Mouse (Mus musculus) heart, embryonic 16.5 days (tissue): ENCODE data around the gene Chmp6. TPM values are rescaled to one million over a fixed set of nuclear protein-coding genes. Genes with fewer than 3 reads are reported as not detected.

Experiments
- ATAC-seq: fragments of 200-750 bp; cut with Nextera tagmentation; replicated peaks from 2 replicates; pipeline ENCODE4 v1.8.0; 2017; ENCODE audit warnings: moderate number of reproducible peaks; ENCODE audit not compliant: insufficient read depth, low FRiP score; ENCODE audit errors: extremely low read depth
- H3K27ac ChIP-seq: fragments of 300-500 bp; sonication (generic); 2 replicates; pipeline ENCODE4 v1.5.1; 2014; ENCODE audit warnings: mild to moderate bottlenecking, low read length, control low read depth, moderate library complexity
- H3K27me3 ChIP-seq: fragments of 300-500 bp; sonication (generic); 2 replicates; pipeline ENCODE4 v1.6.1; 2014; ENCODE audit warnings: low read length, mixed read lengths; ENCODE audit not compliant: control insufficient read depth, insufficient read depth
- H3K36me3 ChIP-seq: fragments of 300-500 bp; sonication (generic); 2 replicates; pipeline ENCODE4 v1.6.1; 2014; ENCODE audit not compliant: control insufficient read depth, insufficient read depth
- H3K4me1 ChIP-seq: fragments of 300-500 bp; sonication (generic); 2 replicates; pipeline ENCODE4 v1.6.1; 2014; ENCODE audit warnings: low read length, mixed read lengths; ENCODE audit not compliant: control insufficient read depth, insufficient read depth
- H3K4me2 ChIP-seq: fragments of 300-500 bp; sonication (generic); 2 replicates; pipeline ENCODE4 v1.6.1; 2014; ENCODE audit warnings: low read depth, mild to moderate bottlenecking, control low read depth, low read length
- H3K4me3 ChIP-seq: fragments of 300-500 bp; sonication (generic); 2 replicates; pipeline ENCODE4 v1.5.1; 2014; ENCODE audit warnings: mild to moderate bottlenecking, control low read depth, low read length
- H3K9ac ChIP-seq: fragments of 300-500 bp; sonication (generic); 2 replicates; pipeline ENCODE4 v1.6.1; 2014; ENCODE audit warnings: low read length, control low read depth
- H3K9me3 ChIP-seq: fragments of 300-500 bp; sonication (generic); replicated peaks from 2 replicates; pipeline ENCODE4 v1.6.1; 2016; ENCODE audit warnings: low read length; ENCODE audit not compliant: control insufficient read depth
- WGBS: fragments of 180-500 bp; shearing (Covaris S2); extraction: QIAGEN DNeasy Blood & Tissue Kit; methylation state at CpG from one replicate; pipeline ENCODE4 v1.1.7; 2014; 5-methylcytosine and 5-hydroxymethylcytosine counted together
- polyA plus RNA-seq: library from polyadenylated mRNA; unstranded; fragments of >200 nt; fragmentation: Nextera tagmentation; extraction: Ambion mirVana; gene quantifications from 2 replicates; pipeline ENCODE4 v1.2.1, GENCODE M21; 2015

Chmp6 gene
- polyA plus RNA-seq, 1 experiment from 2014 or later: 69.8 TPM

GRCm38 (mm10) chr11:119954233-119954632, 41.0 kb downstream of the Chmp6 start:
- 50% methylated on average over 4 of the region's 4 CpGs for WGBS
- Histone ChIP-seq H3K36me3 (no peaks in the 10 kb centered on the region), H3K27ac (no peak overlapping the region)

DNA sequence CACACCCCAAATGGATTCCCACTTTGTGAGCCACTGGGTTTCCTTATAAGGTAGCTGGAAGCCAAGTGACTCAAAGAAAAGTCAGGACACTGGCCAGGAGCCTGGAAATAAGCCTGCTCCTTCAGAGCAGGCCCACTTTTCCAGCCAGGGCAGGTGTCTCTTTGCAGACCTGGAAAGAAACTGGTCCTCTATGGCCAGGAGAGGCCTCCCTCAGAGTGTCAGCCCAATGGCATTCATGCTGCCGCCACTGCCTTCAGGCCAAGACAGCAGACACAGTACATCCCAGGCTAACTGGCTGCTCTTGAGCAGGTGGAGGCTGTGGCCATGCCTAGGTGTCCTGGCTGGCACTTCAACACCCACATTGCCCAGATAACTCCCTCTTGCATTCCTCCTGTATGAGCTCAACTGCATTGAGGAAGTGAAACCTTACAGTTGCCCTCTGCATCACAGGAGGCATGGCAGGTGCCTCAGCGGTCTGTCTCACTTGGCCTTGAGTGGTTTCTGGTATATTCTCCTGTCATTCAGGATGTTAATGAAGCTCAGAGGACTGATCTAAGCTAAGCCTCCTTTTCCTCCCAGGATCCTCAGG, 41.6 kb downstream of the Chmp6 start:
- Histone ChIP-seq H3K9me3 (no peaks in the 10 kb centered on the region), H3K4me3 (no peak overlapping the region), H3K27ac (peak overlapping the region; percentile 48), H3K9ac (no peak overlapping the region), H3K4me1 (peaks cover 46% of the 10 kb centered on the region), H3K36me3 (no peaks in the 10 kb centered on the region), H3K4me2 (no peak overlapping the region), H3K27me3 (no peaks in the 10 kb centered on the region)
- 27% methylated on average over 2 of the region's 2 CpGs for WGBS
- no peak for ATAC-seq

More at GRCm38 (mm10) chr11:119954233-119954632, 41.0 kb downstream of the Chmp6 start:
- Histone ChIP-seq H3K4me1 (peaks cover 49% of the 10 kb centered on the region), H3K27me3 (no peaks in the 10 kb centered on the region), H3K4me2 (no peak overlapping the region), H3K9ac (no peak overlapping the region), H3K4me3 (no peak overlapping the region), H3K9me3 (no peaks in the 10 kb centered on the region)
- ATAC-seq: no peak

GRCm38 (mm10) chr11:119955432-119955831, 42.2 kb downstream of the Chmp6 start:
- ATAC-seq: peak; percentile 37; the same call in 1 of the 2 replicates
- 46% methylated on average over 3 of the region's 3 CpGs for WGBS
- Histone ChIP-seq H3K9ac (no peak overlapping the region), H3K27ac (peak overlapping the region; percentile 56), H3K27me3 (no peaks in the 10 kb centered on the region), H3K4me1 (peaks cover 46% of the 10 kb centered on the region), H3K36me3 (no peaks in the 10 kb centered on the region), H3K4me3 (no peak overlapping the region), H3K4me2 (no peak overlapping the region), H3K9me3 (no peaks in the 10 kb centered on the region)

DNA sequence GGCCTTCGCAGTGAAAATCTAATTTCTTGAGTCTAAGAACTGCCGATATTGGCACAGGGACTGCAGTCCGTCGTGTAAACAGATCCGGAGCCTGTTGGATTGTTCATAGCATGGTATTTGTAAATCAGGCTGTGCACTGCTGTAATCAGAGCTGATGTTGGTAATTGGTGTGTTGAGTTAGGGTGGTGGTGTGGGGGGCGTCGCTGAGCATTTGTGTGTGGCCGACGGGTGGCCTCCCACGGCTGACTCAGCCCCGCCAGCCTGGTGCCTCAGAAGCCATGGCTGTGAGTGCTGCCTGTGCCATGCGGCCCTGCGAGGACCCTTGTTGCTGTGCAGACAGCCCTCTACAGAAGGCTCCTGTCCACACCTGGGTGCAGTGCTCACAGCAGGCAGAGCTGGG, 43.3 kb downstream of the Chmp6 start:
- H3K4me3 ChIP-seq: no peak overlapping the region
- H3K27ac ChIP-seq: no peak overlapping the region
- H3K4me2 ChIP-seq: no peak overlapping the region
- no peaks in the 10 kb centered on the region for H3K36me3 ChIP-seq
- no peaks in the 10 kb centered on the region for H3K27me3 ChIP-seq
- no peak overlapping the region for H3K9ac ChIP-seq
- peaks cover 45% of the 10 kb centered on the region for H3K4me1 ChIP-seq
- ATAC-seq: no peak
- no peaks in the 10 kb centered on the region for H3K9me3 ChIP-seq
- WGBS: 84% methylated on average over 13 of the region's 13 CpGs

- Histone ChIP-seq H3K4me1 (peaks cover 22% of the 10 kb centered on the region), H3K27ac (no peak overlapping the region)
- no peak for ATAC-seq
These were observed 45.6 kb downstream of the Chmp6 start for GRCm38 (mm10) chr11:119958856-119959255.

DNA sequence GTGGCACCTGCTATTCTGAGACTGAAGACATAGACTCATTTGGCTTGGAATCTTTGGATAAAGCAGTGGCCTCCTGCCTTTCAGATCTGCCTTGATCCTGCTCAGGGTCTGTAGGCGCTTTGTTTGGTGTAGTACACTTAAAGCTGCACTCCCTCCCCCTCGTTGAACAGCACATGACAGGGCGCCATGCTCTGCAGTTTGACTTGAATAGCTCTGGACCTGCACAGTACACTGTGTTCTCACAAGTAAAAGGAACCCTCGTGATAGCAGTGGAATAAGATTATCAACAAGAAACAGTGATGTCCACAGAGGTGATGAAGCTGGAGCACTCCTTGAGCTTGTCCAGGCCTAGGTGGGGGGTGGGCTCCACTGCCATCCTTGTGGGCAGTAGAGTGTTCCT, 46.5 kb downstream of the Chmp6 start:
- peaks cover 15% of the 10 kb centered on the region for H3K4me1 ChIP-seq
- 55% methylated on average over 4 of the region's 4 CpGs for WGBS
- H3K9me3 ChIP-seq: no peaks in the 10 kb centered on the region
- no peak overlapping the region for H3K4me2 ChIP-seq
- no peak; the same call in 1 of the 2 replicates for ATAC-seq
- no peaks in the 10 kb centered on the region for H3K36me3 ChIP-seq
- no peak overlapping the region for H3K27ac ChIP-seq
- no peaks in the 10 kb centered on the region for H3K27me3 ChIP-seq
- H3K4me3 ChIP-seq: no peak overlapping the region
- no peak overlapping the region for H3K9ac ChIP-seq

More at GRCm38 (mm10) chr11:119958856-119959255, 45.6 kb downstream of the Chmp6 start:
- no peaks in the 10 kb centered on the region for H3K9me3 ChIP-seq
- no peak overlapping the region for H3K4me3 ChIP-seq
- no peak overlapping the region for H3K9ac ChIP-seq
- H3K36me3 ChIP-seq: no peaks in the 10 kb centered on the region
- 81% methylated on average over 7 of the region's 7 CpGs for WGBS
- no peaks in the 10 kb centered on the region for H3K27me3 ChIP-seq
- no peak overlapping the region for H3K4me2 ChIP-seq

DNA sequence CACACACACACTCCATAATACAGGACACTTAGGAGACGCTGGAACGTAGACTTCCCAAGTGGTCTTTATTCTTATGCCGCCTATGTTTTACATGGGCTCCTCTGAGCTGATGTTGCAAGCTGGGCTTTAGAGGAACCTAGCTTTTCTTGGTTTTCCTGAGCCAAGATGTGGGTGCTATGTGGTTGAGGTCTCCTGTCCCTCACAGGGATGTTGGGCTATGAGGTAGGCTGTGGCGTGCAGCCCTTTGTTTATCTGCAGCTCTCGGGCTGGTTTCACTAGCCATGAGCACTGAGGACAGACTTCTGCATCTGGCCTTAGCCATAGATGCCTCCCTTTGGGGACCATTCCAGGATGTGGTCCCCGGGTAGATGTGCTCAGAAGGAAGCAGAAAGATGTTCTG, 47.4 kb downstream of the Chmp6 start:
- Histone ChIP-seq H3K9me3 (no peaks in the 10 kb centered on the region), H3K4me3 (no peak overlapping the region), H3K27ac (no peak overlapping the region), H3K27me3 (no peaks in the 10 kb centered on the region), H3K4me2 (no peak overlapping the region), H3K9ac (no peak overlapping the region), H3K4me1 (peaks cover 7% of the 10 kb centered on the region), H3K36me3 (no peaks in the 10 kb centered on the region)
- 84% methylated on average over 6 of the region's 6 CpGs for WGBS
- no peak for ATAC-seq

GRCm38 (mm10) chr11:119961511-119961910, 48.3 kb downstream of the Chmp6 start:
- no peak for ATAC-seq
- no peaks in the 10 kb centered on the region for H3K4me1 ChIP-seq
- no peaks in the 10 kb centered on the region for H3K36me3 ChIP-seq
- no peak overlapping the region for H3K27ac ChIP-seq
- H3K9ac ChIP-seq: no peak overlapping the region
- no peak overlapping the region for H3K4me3 ChIP-seq
- no peak overlapping the region for H3K4me2 ChIP-seq
- no peaks in the 10 kb centered on the region for H3K9me3 ChIP-seq
- 62% methylated on average over 3 of the region's 3 CpGs for WGBS
- H3K27me3 ChIP-seq: no peaks in the 10 kb centered on the region

GRCm38 (mm10) chr11:119965053-119965452, 51.8 kb downstream of the Chmp6 start:
- 44% methylated on average over 9 of the region's 9 CpGs for WGBS

More at GRCm38 (mm10) chr11:119965053-119965452, 51.8 kb downstream of the Chmp6 start:
- no peak overlapping the region for H3K9ac ChIP-seq
- H3K4me1 ChIP-seq: no peaks in the 10 kb centered on the region
- H3K9me3 ChIP-seq: no peaks in the 10 kb centered on the region
- no peaks in the 10 kb centered on the region for H3K27me3 ChIP-seq
- no peak overlapping the region for H3K4me2 ChIP-seq
- no peak overlapping the region for H3K27ac ChIP-seq
- no peaks in the 10 kb centered on the region for H3K36me3 ChIP-seq
- H3K4me3 ChIP-seq: no peak overlapping the region
- ATAC-seq: no peak
